Mouse (Mus musculus) R1 (cell line): Measurements from ENCODE around the gene Ankrd44.

Experiments used
- DNase-seq: peaks from one replicate; pipeline ENCODE4 v3.0.0-alpha.2; 2018; ENCODE audit warnings: low read depth, low spot score

The Ankrd44 gene

GRCm38 (mm10) chr1:54922707-54923106 lies 3.5 kb downstream of the Ankrd44 start:
- no peak for DNase-seq

GRCm38 (mm10) chr1:54922025-54922574 lies 4.1 kb downstream of the Ankrd44 start:
- no peak for DNase-seq

- DNase-seq = no peak
Measured at GRCm38 (mm10) chr1:54920132-54920531, 6.1 kb downstream of the Ankrd44 start.

- DNase-seq = no peak
Measured at GRCm38 (mm10) chr1:54916456-54916855, 9.7 kb downstream of the Ankrd44 start.

- DNase-seq = no peak
Measured at GRCm38 (mm10) chr1:54914387-54914786, 11.8 kb downstream of the Ankrd44 start.

- DNase-seq = no peak
Measured at GRCm38 (mm10) chr1:54913379-54913873, 12.8 kb downstream of the Ankrd44 start.

- DNase-seq = no peak
Measured at GRCm38 (mm10) chr1:54913063-54913335, 13.2 kb downstream of the Ankrd44 start.

GRCm38 (mm10) chr1:54912290-54913062 lies 13.7 kb downstream of the Ankrd44 start:
- DNase-seq = no peak

- DNase-seq = no peak
Measured at GRCm38 (mm10) chr1:54911256-54911610, 15.0 kb downstream of the Ankrd44 start.

- DNase-seq = no peak
Measured at GRCm38 (mm10) chr1:54910489-54911255, 15.5 kb downstream of the Ankrd44 start.

GRCm38 (mm10) chr1:54908786-54909185 lies 17.4 kb downstream of the Ankrd44 start:
- no peak for DNase-seq

GRCm38 (mm10) chr1:54907066-54907639 lies 19.0 kb downstream of the Ankrd44 start:
- DNase-seq = no peak

GRCm38 (mm10) chr1:54906322-54906721 lies 19.9 kb downstream of the Ankrd44 start:
- DNase-seq = no peak

GRCm38 (mm10) chr1:54905632-54906031 lies 20.6 kb downstream of the Ankrd44 start:
- DNase-seq = no peak

- no peak for DNase-seq
Measured at GRCm38 (mm10) chr1:54904165-54904564, 22.0 kb downstream of the Ankrd44 start.

GRCm38 (mm10) chr1:54902689-54903246 lies 23.4 kb downstream of the Ankrd44 start:
- no peak for DNase-seq

- no peak for DNase-seq
Measured at GRCm38 (mm10) chr1:54901084-54901483, 25.1 kb downstream of the Ankrd44 start.

- DNase-seq = no peak
Measured at GRCm38 (mm10) chr1:54899247-54899646, 26.9 kb downstream of the Ankrd44 start.

GRCm38 (mm10) chr1:54898656-54899084 lies 27.5 kb downstream of the Ankrd44 start:
- no peak for DNase-seq

GRCm38 (mm10) chr1:54897726-54898125 lies 28.5 kb downstream of the Ankrd44 start:
- no peak for DNase-seq

- no peak for DNase-seq
Measured at GRCm38 (mm10) chr1:54896109-54897085, 29.8 kb downstream of the Ankrd44 start.
